Mouse (Mus musculus): ENCODE measurements around the gene Sval1. TPM values are rescaled to one million over a fixed set of nuclear protein-coding genes. Genes with fewer than 3 reads are reported as not detected.

The Sval1 gene
- polyA plus RNA-seq (2021; fragmentation: Nextera tagmentation): 0.26 TPM in 1 of 2 replicates, not detected in the other
- long read RNA-seq, experiment 1: 0 reads
- long read RNA-seq, experiment 2: 0 reads

GRCm38 (mm10) chr6:41951330-41951729 lies at the start of gene Sval1:
Gene Sval1, plus strand, starts transcription at chr6:41951630.

GRCm38 (mm10) chr6:41967840-41968239 lies 16.4 kb downstream of the Sval1 start, which contains the start of gene Sval3:
Gene Sval3, plus strand, starts transcription at chr6:41968140.

Other genes starting within 250 kb of the Sval1 start
- gene Kel, start 247.3 kb upstream of the Sval1 start, polyA plus RNA-seq (2021; fragmentation: Nextera tagmentation): not detected in 2 replicates
- not detected in 2 replicates for gene Olfr459, start 176.5 kb upstream of the Sval1 start, polyA plus RNA-seq (2021; fragmentation: Nextera tagmentation)
- not detected in 2 replicates for gene Pip, start 104.1 kb upstream of the Sval1 start, polyA plus RNA-seq (2021; fragmentation: Nextera tagmentation)
- gene Sval2, start 98.6 kb upstream of the Sval1 start, polyA plus RNA-seq (2021; fragmentation: Nextera tagmentation): not detected in 2 replicates
- not detected in 2 replicates for gene Sval3, start 16.5 kb downstream of the Sval1 start, polyA plus RNA-seq (2021; fragmentation: Nextera tagmentation)
- not detected in 2 replicates for gene Sva, start 86.8 kb downstream of the Sval1 start, polyA plus RNA-seq (2021; fragmentation: Nextera tagmentation)
- gene Tas2r139, start 189.3 kb downstream of the Sval1 start, polyA plus RNA-seq (2021; fragmentation: Nextera tagmentation): not detected in 2 replicates